Mouse (Mus musculus): ENCODE measurements around the gene Ppp1r16b.
A peak's percentile ranks its signal among the peaks of the same experiment; 100 is the strongest.
"Not testable (repeated sequence)": the region's sequence is repeated elsewhere in the genome, so short reads cannot be mapped to it uniquely, and the experiment has no call there.

Ppp1r16b gene

GRCm38 (mm10) chr2:158728061-158728815 lies 63.0 kb downstream of the Ppp1r16b start:
- no peak for DNase-seq

GRCm38 (mm10) chr2:158730896-158731295 lies 65.7 kb downstream of the Ppp1r16b start:
- no peak for DNase-seq

GRCm38 (mm10) chr2:158732521-158732920 lies 67.3 kb downstream of the Ppp1r16b start:
- DNase-seq, result no peak

GRCm38 (mm10) chr2:158733136-158733535 lies 67.9 kb downstream of the Ppp1r16b start:
- peak; percentile 24 for DNase-seq

- DNase-seq, result no peak
These were observed 68.7 kb downstream of the Ppp1r16b start for GRCm38 (mm10) chr2:158733914-158734313.

GRCm38 (mm10) chr2:158734500-158735152 lies 69.4 kb downstream of the Ppp1r16b start:
- no peak for DNase-seq

- no peak for DNase-seq
These were observed 70.1 kb downstream of the Ppp1r16b start for GRCm38 (mm10) chr2:158735340-158735739.

GRCm38 (mm10) chr2:158736247-158736646 lies 71.0 kb downstream of the Ppp1r16b start:
- DNase-seq, result not testable (repeated sequence)

- DNase-seq, result no peak
These were observed 73.4 kb downstream of the Ppp1r16b start for GRCm38 (mm10) chr2:158738591-158738990.

GRCm38 (mm10) chr2:158739113-158739512 lies 73.9 kb downstream of the Ppp1r16b start:
- no peak for DNase-seq

GRCm38 (mm10) chr2:158741011-158741501 lies 75.9 kb downstream of the Ppp1r16b start:
- peak; percentile 65 for DNase-seq

GRCm38 (mm10) chr2:158742431-158742830 lies 77.2 kb downstream of the Ppp1r16b start:
- DNase-seq, result no peak

GRCm38 (mm10) chr2:158743518-158744141 lies 78.4 kb downstream of the Ppp1r16b start:
- DNase-seq, result no peak

GRCm38 (mm10) chr2:158745049-158745482 lies 79.9 kb downstream of the Ppp1r16b start:
- DNase-seq, result peak; percentile 85

GRCm38 (mm10) chr2:158746164-158746563 lies 81.0 kb downstream of the Ppp1r16b start:
- no peak for DNase-seq

- no peak for DNase-seq
These were observed 84.2 kb downstream of the Ppp1r16b start for GRCm38 (mm10) chr2:158749366-158749765.

- peak; percentile 64 for DNase-seq
These were observed 95.0 kb downstream of the Ppp1r16b start for GRCm38 (mm10) chr2:158760231-158760630.

GRCm38 (mm10) chr2:158762339-158762738 lies 97.1 kb downstream of the Ppp1r16b start:
- no peak for DNase-seq

- DNase-seq, result peak; percentile 98
These were observed 102.6 kb downstream of the Ppp1r16b start, which contains the start of gene Fam83d for GRCm38 (mm10) chr2:158767742-158768339. Gene Fam83d, plus strand, starts transcription at chr2:158768093.

GRCm38 (mm10) chr2:158768350-158768749 lies 103.2 kb downstream of the Ppp1r16b start:
- peak; percentile 59 for DNase-seq

- DNase-seq, result no peak
These were observed 103.6 kb downstream of the Ppp1r16b start for GRCm38 (mm10) chr2:158768771-158769170.

GRCm38 (mm10) chr2:158770126-158770757 lies 105.0 kb downstream of the Ppp1r16b start:
- DNase-seq, result peak; percentile 16

Measured in retina, postnatal 1 day (tissue).